Mouse (Mus musculus): Measurements from ENCODE around the gene Spata32.

DNA sequence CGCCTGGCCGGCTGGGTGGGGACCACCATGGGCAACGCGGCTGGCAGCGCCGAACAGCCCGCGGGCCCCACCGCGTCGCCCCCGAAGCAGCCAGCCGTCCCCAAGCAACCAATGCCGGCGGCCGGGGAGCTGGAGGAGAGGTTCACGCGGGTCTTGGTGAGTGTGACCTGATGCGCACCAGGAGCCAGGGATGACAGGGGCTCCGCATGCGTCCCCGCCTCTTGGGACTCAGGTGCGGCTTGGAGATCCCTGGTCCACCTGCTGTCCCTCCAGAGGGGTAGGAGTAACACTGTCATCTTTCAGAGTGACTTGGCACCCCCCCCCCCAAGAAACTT, 47.0 kb downstream of the Spata32 start:
- no peak for TF ChIP-seq TAL1 (IDR thresholded peaks at IDR 0.05; ENCODE audit: low read length)
- no peak for TF ChIP-seq GATA1 (IDR thresholded peaks at IDR 0.05; ENCODE audit: low read length)

All from erythroblast, embryonic 14.5 days (primary cell).